Mouse (Mus musculus) heart, embryonic 16.5 days (tissue): ENCODE data around the gene Gm13539. TPM values are rescaled to one million over a fixed set of nuclear protein-coding genes. Genes with fewer than 3 reads are reported as not detected.
"Not testable (repeated sequence)": the region's sequence is repeated elsewhere in the genome, so short reads cannot be mapped to it uniquely, and the experiment has no call there.

ENCODE experiments used
- ATAC-seq: fragments of 200-750 bp; cut with Nextera tagmentation; replicated peaks from 2 replicates; pipeline ENCODE4 v1.8.0; 2017; ENCODE audit warnings: moderate number of reproducible peaks; ENCODE audit not compliant: insufficient read depth, low FRiP score; ENCODE audit errors: extremely low read depth
- H3K27ac ChIP-seq: fragments of 300-500 bp; sonication (generic); 2 replicates; pipeline ENCODE4 v1.5.1; 2014; ENCODE audit warnings: mild to moderate bottlenecking, low read length, control low read depth, moderate library complexity
- H3K27me3 ChIP-seq: fragments of 300-500 bp; sonication (generic); 2 replicates; pipeline ENCODE4 v1.6.1; 2014; ENCODE audit warnings: low read length, mixed read lengths; ENCODE audit not compliant: control insufficient read depth, insufficient read depth
- H3K36me3 ChIP-seq: fragments of 300-500 bp; sonication (generic); 2 replicates; pipeline ENCODE4 v1.6.1; 2014; ENCODE audit not compliant: control insufficient read depth, insufficient read depth
- H3K4me1 ChIP-seq: fragments of 300-500 bp; sonication (generic); 2 replicates; pipeline ENCODE4 v1.6.1; 2014; ENCODE audit warnings: low read length, mixed read lengths; ENCODE audit not compliant: control insufficient read depth, insufficient read depth
- H3K4me2 ChIP-seq: fragments of 300-500 bp; sonication (generic); 2 replicates; pipeline ENCODE4 v1.6.1; 2014; ENCODE audit warnings: low read depth, mild to moderate bottlenecking, control low read depth, low read length
- H3K4me3 ChIP-seq: fragments of 300-500 bp; sonication (generic); 2 replicates; pipeline ENCODE4 v1.5.1; 2014; ENCODE audit warnings: mild to moderate bottlenecking, control low read depth, low read length
- H3K9ac ChIP-seq: fragments of 300-500 bp; sonication (generic); 2 replicates; pipeline ENCODE4 v1.6.1; 2014; ENCODE audit warnings: low read length, control low read depth
- H3K9me3 ChIP-seq: fragments of 300-500 bp; sonication (generic); replicated peaks from 2 replicates; pipeline ENCODE4 v1.6.1; 2016; ENCODE audit warnings: low read length; ENCODE audit not compliant: control insufficient read depth
- WGBS: fragments of 180-500 bp; shearing (Covaris S2); extraction: QIAGEN DNeasy Blood & Tissue Kit; methylation state at CpG from one replicate; pipeline ENCODE4 v1.1.7; 2014; 5-methylcytosine and 5-hydroxymethylcytosine counted together
- polyA plus RNA-seq: library from polyadenylated mRNA; unstranded; fragments of >200 nt; fragmentation: Nextera tagmentation; extraction: Ambion mirVana; gene quantifications from 2 replicates; pipeline ENCODE4 v1.2.1, GENCODE M21; 2015

Gene Gm13539
- 0.26 TPM in 1 of 2 replicates, not detected in the other for polyA plus RNA-seq

GRCm38 (mm10) chr2:25781957-25782356, at the start of gene Gm13539:
Gm13539 (plus strand) TSS chr2:25782257.
- no peak within 1 kb of the TSS for H3K27ac ChIP-seq
- H3K4me1 ChIP-seq = no peaks in the 10 kb centered on the region
- 68% methylated on average over 3 of the region's 3 CpGs for WGBS
- H3K9ac ChIP-seq = no peak within 1 kb of the TSS
- no peak within 1 kb of the TSS for H3K4me3 ChIP-seq
- ATAC-seq = no peak
- H3K36me3 ChIP-seq = no peaks in the 10 kb centered on the region
- H3K9me3 ChIP-seq = no peaks in the 10 kb centered on the region
- H3K27me3 ChIP-seq = peaks cover 4% of the 10 kb centered on the region; the same call in 1 of the 2 replicates
- H3K4me2 ChIP-seq = no peak within 1 kb of the TSS

- Histone ChIP-seq H3K4me1 (no peaks in the 10 kb centered on the region), H3K9ac (no peak overlapping the region), H3K4me3 (no peak overlapping the region), H3K36me3 (no peaks in the 10 kb centered on the region), H3K9me3 (no peaks in the 10 kb centered on the region), H3K4me2 (no peak overlapping the region), H3K27me3 (no peaks in the 10 kb centered on the region), H3K27ac (no peak overlapping the region)
- WGBS = 48% methylated on average over 2 of the region's 2 CpGs
- ATAC-seq = no peak
Observed at GRCm38 (mm10) chr2:25733199-25733930, 48.7 kb upstream of the Gm13539 start.

- not testable (repeated sequence) for ATAC-seq, H3K4me2 ChIP-seq
- 71% methylated on average over 3 of the region's 3 CpGs for WGBS
Observed at GRCm38 (mm10) chr2:25736709-25737108, 45.3 kb upstream of the Gm13539 start, which contains the start of gene Obp2b. Obp2b (plus strand) TSS chr2:25737009.

GRCm38 (mm10) chr2:25741671-25742070, 40.4 kb upstream of the Gm13539 start:
- 60% methylated on average over 1 of the region's 1 CpGs for WGBS
- no peak overlapping the region for H3K27ac ChIP-seq
- no peak overlapping the region for H3K9ac ChIP-seq
- no peaks in the 10 kb centered on the region for H3K4me1 ChIP-seq
- no peaks in the 10 kb centered on the region for H3K9me3 ChIP-seq
- H3K27me3 ChIP-seq = no peaks in the 10 kb centered on the region
- ATAC-seq = no peak
- H3K4me2 ChIP-seq = no peak overlapping the region
- H3K4me3 ChIP-seq = no peak overlapping the region
- H3K36me3 ChIP-seq = no peaks in the 10 kb centered on the region

More at GRCm38 (mm10) chr2:25736709-25737108, 45.3 kb upstream of the Gm13539 start, which contains the start of gene Obp2b:
- H3K4me1 ChIP-seq, H3K27me3 ChIP-seq, H3K4me3 ChIP-seq, H3K27ac ChIP-seq, H3K36me3 ChIP-seq, H3K9ac ChIP-seq, H3K9me3 ChIP-seq: not testable (repeated sequence)

GRCm38 (mm10) chr2:25754201-25754600, 27.9 kb upstream of the Gm13539 start:
- no peak for ATAC-seq
- no peaks in the 10 kb centered on the region for H3K36me3 ChIP-seq
- H3K4me3 ChIP-seq = no peak overlapping the region
- H3K9me3 ChIP-seq = peaks cover 5% of the 10 kb centered on the region
- H3K4me2 ChIP-seq = no peak overlapping the region
- H3K4me1 ChIP-seq = no peaks in the 10 kb centered on the region
- no peaks in the 10 kb centered on the region for H3K27me3 ChIP-seq
- H3K27ac ChIP-seq = no peak overlapping the region
- 81% methylated on average over 1 of the region's 1 CpGs for WGBS
- no peak overlapping the region for H3K9ac ChIP-seq

GRCm38 (mm10) chr2:25758064-25758625, 23.9 kb upstream of the Gm13539 start:
- H3K27me3 ChIP-seq = no peaks in the 10 kb centered on the region

GRCm38 (mm10) chr2:25765269-25765668, 16.8 kb upstream of the Gm13539 start, which contains the start of gene Lcn3:
Lcn3 (plus strand) TSS chr2:25765569.
- H3K4me2 ChIP-seq = no peak within 1 kb of the TSS
- WGBS = 31% methylated on average over 2 of the region's 2 CpGs
- H3K4me1 ChIP-seq = no peaks in the 10 kb centered on the region
- no peaks in the 10 kb centered on the region for H3K27me3 ChIP-seq
- no peak for ATAC-seq
- H3K9me3 ChIP-seq = no peaks in the 10 kb centered on the region
- no peaks in the 10 kb centered on the region for H3K36me3 ChIP-seq
- H3K4me3 ChIP-seq = no peak within 1 kb of the TSS
- no peak within 1 kb of the TSS for H3K27ac ChIP-seq
- no peak within 1 kb of the TSS for H3K9ac ChIP-seq

More at GRCm38 (mm10) chr2:25758064-25758625, 23.9 kb upstream of the Gm13539 start:
- no peaks in the 10 kb centered on the region for H3K4me1 ChIP-seq
- H3K9ac ChIP-seq = no peak overlapping the region
- ATAC-seq = no peak
- H3K4me2 ChIP-seq = no peak overlapping the region
- H3K36me3 ChIP-seq = no peaks in the 10 kb centered on the region
- H3K4me3 ChIP-seq = no peak overlapping the region
- 58% methylated on average over 4 of the region's 4 CpGs for WGBS
- H3K27ac ChIP-seq = no peak overlapping the region
- peaks cover 5% of the 10 kb centered on the region for H3K9me3 ChIP-seq

GRCm38 (mm10) chr2:25767764-25768163, 14.3 kb upstream of the Gm13539 start:
- no peaks in the 10 kb centered on the region for H3K4me1 ChIP-seq
- no peaks in the 10 kb centered on the region for H3K36me3 ChIP-seq
- no peaks in the 10 kb centered on the region for H3K9me3 ChIP-seq
- no peak for ATAC-seq
- H3K4me2 ChIP-seq = no peak overlapping the region
- 60% methylated on average over 4 of the region's 4 CpGs for WGBS
- H3K27ac ChIP-seq = no peak overlapping the region
- H3K9ac ChIP-seq = no peak overlapping the region
- H3K27me3 ChIP-seq = no peaks in the 10 kb centered on the region
- no peak overlapping the region for H3K4me3 ChIP-seq

GRCm38 (mm10) chr2:25773507-25773906, 8.6 kb upstream of the Gm13539 start:
- Histone ChIP-seq H3K27ac (no peak overlapping the region), H3K4me2 (no peak overlapping the region), H3K9ac (no peak overlapping the region), H3K27me3 (no peaks in the 10 kb centered on the region), H3K4me3 (no peak overlapping the region), H3K9me3 (no peaks in the 10 kb centered on the region), H3K36me3 (no peaks in the 10 kb centered on the region), H3K4me1 (no peaks in the 10 kb centered on the region)
- 78% methylated on average over 2 of the region's 2 CpGs for WGBS
- ATAC-seq = no peak
